Mouse (Mus musculus): Measurements from ENCODE around the gene Plekha3.

DNA sequence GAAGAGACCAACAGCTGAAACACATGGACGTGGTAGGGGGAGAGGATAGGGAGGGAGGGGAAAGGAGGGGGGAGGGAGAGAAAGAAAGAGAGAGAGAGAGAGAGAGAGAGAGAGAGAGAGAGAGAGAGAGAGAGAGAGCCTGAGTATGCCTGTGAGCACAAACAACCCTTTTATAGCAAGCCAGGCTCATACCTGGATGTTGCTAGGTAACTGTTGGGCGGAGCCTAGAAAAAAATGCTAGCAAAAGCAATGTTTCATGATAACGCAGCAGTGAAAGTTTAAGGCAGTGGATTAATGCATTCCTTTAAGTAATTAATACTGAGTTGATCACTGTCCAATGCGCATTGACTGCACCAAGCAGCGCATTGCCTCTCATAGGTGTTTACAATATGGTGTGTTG lies 20.4 kb upstream of the Plekha3 start:
- TF ChIP-seq JUND (conservative IDR thresholded peaks at IDR 0.05; ENCODE audit: low read depth, low read length) (no peak), CHD2 (IDR thresholded peaks at IDR 0.05; ENCODE audit: low read length) (no peak), GABPA (IDR thresholded peaks at IDR 0.05; ENCODE audit: insufficient replicate concordance, low read depth, low read length) (no peak), USF1 (IDR thresholded peaks at IDR 0.05; ENCODE audit: low read depth, low read length) (no peak), E2F4 (IDR thresholded peaks at IDR 0.05; ENCODE audit: insufficient replicate concordance, low read depth, low read length) (no peak), ZC3H11A (IDR thresholded peaks at IDR 0.05; ENCODE audit: low read depth, low read length) (no peak), IRF4 (IDR thresholded peaks at IDR 0.05; ENCODE audit: low read depth, low read length) (no peak)
